Mouse (Mus musculus): ENCODE data around the gene Def8. TPM values are rescaled to one million over a fixed set of nuclear protein-coding genes. Genes with fewer than 3 reads are reported as not detected.
A peak's percentile ranks its signal among the peaks of the same experiment; 100 is the strongest.

The Def8 gene
- total and polyA plus RNA-seq, 2 experiments from 2014 or later = 30.9 to 91.5 TPM

DNA sequence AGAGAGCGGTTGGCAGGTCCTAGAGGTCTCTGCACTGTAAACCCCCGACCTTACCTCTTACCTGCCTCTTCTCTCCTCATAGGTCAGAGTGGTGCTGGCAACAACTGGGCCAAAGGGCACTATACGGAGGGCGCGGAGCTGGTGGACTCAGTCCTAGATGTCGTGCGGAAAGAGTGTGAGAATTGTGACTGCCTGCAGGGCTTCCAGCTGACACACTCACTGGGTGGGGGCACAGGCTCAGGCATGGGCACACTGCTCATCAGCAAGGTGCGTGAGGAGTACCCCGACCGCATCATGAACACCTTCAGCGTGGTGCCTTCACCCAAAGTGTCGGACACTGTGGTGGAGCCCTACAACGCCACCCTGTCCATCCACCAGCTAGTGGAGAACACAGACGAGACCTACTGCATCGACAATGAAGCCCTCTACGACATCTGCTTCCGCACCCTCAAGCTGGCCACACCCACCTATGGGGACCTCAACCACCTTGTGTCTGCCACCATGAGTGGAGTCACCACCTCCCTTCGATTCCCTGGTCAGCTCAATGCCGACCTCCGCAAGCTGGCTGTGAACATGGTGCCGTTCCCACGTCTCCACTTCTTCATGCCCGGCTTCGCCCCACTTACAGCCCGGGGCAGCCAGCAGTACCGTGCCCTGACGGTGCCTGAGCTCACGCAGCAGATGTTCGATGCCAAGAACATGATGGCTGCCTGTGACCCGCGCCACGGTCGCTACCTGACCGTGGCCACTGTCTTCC is 2.6 kb upstream of the Def8 start:
- no peak for TF ChIP-seq EP300 (IDR thresholded peaks at IDR 0.05; ENCODE audit: low read depth)
- TF ChIP-seq CTCF (IDR thresholded peaks at IDR 0.05; ENCODE audit: low read depth) = no peak
- no peak for ATAC-seq (ENCODE audit: insufficient read depth, low read depth)
- no peak overlapping the region for H3K9ac ChIP-seq (replicated peaks; ENCODE audit: low read depth, low read length)
- H3K27me3 ChIP-seq (ENCODE audit: control insufficient read depth, insufficient read depth, low read length) = 0 out of 2 replicates have a peak, but pooled peaks cover 4% of the 10 kb centered on the region
- no peak overlapping the region for H3K4me2 ChIP-seq (ENCODE audit: low read depth, low read length)
- no peak for DNase-seq (ENCODE audit: low spot score)
- WGBS = 91% methylated on average over 34 of the region's 34 CpGs
- no peaks in the 10 kb centered on the region for H3K36me3 ChIP-seq (replicated peaks; ENCODE audit: control insufficient read depth, insufficient read depth, low read length)
- no peaks in the 10 kb centered on the region for H3K9me3 ChIP-seq (replicated peaks; ENCODE audit: control insufficient read depth, low read length)
- no peaks in the 10 kb centered on the region for H3K4me1 ChIP-seq (ENCODE audit: control insufficient read depth, insufficient read depth)
- H3K4me3 ChIP-seq (ENCODE audit: low read depth, low read length) = no peak overlapping the region
- H3K27ac ChIP-seq (ENCODE audit: low read depth) = no peak overlapping the region

DNA sequence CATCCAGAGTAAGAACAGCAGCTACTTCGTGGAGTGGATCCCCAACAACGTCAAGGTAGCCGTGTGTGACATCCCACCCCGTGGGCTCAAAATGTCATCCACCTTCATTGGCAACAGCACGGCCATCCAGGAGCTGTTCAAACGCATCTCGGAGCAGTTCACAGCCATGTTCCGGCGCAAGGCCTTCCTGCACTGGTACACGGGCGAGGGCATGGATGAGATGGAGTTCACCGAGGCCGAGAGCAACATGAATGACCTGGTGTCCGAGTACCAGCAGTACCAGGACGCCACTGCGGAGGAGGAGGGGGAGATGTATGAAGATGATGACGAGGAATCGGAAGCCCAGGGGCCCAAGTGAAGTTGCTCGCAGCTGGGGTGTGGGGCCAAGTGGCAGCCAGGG is 2.0 kb upstream of the Def8 start:
- 0 out of 2 replicates have a peak, but pooled peaks cover 4% of the 10 kb centered on the region for H3K27me3 ChIP-seq (ENCODE audit: control insufficient read depth, insufficient read depth, low read length)
- no peak overlapping the region for H3K4me3 ChIP-seq (ENCODE audit: low read depth, low read length)
- 79% methylated on average over 19 of the region's 19 CpGs for WGBS

DNA sequence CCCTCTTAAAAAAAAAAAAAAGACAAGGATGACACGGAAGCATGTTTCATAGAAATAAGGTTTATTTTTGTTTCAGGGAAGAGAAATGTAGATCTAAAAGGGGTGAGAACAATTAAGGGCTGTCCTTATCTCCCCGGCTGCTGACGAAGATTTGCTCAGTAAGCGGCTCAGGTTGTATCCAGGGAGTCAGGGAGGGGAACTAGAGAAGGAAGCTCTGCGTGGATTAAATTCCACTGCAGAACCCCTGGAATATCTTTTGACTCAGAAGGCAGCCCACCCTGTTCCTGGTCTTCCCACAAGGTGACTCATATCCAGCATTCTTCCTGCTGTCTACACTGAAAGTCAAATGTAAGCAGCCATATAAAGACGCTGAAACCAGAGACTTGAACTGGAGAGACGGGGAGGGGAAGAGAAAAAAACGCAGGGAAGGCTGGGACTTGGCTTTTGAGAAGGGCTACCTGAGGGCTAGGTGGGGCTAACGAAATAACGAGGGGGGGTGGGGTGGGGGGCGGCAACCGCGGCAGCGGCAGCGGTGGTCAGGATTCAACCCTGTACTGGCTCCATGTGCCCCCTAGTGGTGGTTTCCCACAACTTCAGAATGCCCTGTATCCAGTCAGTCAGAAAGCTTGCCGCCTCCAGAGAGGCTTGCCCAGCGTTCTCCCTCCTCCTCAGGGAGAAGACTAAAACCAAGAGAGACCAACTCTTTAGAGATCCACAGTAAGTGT is 1.1 kb upstream of the Def8 start:
- Histone ChIP-seq H3K27me3 (ENCODE audit: control insufficient read depth, insufficient read depth, low read length) (0 out of 2 replicates have a peak, but pooled peaks cover 4% of the 10 kb centered on the region), H3K4me2 (ENCODE audit: low read depth, low read length) (peak overlapping the region; percentile 54), H3K9ac (replicated peaks; ENCODE audit: low read depth, low read length) (peak overlapping the region; percentile 6; the same call in 1 of the 2 replicates), H3K4me3 (ENCODE audit: low read depth, low read length) (peak overlapping the region; percentile 25), H3K27ac (ENCODE audit: low read depth) (no peak overlapping the region), H3K9me3 (replicated peaks; ENCODE audit: control insufficient read depth, low read length) (peaks cover 10% of the 10 kb centered on the region), H3K4me1 (ENCODE audit: control insufficient read depth, insufficient read depth) (no peaks in the 10 kb centered on the region), H3K36me3 (replicated peaks; ENCODE audit: control insufficient read depth, insufficient read depth, low read length) (no peaks in the 10 kb centered on the region)
- 5% methylated on average over 17 of the region's 17 CpGs for WGBS
- peak; percentile 60 for TF ChIP-seq CTCF (IDR thresholded peaks at IDR 0.05; ENCODE audit: low read depth)
- no peak for TF ChIP-seq EP300 (IDR thresholded peaks at IDR 0.05; ENCODE audit: low read depth)
- ATAC-seq (ENCODE audit: insufficient read depth, low read depth) (peak; percentile 64; the same call in 1 of the 2 replicates), DNase-seq (ENCODE audit: low spot score) (peak; percentile 42)

More for the DNA sequence above, 2.0 kb upstream of the Def8 start:
- no peak for TF ChIP-seq EP300 (IDR thresholded peaks at IDR 0.05; ENCODE audit: low read depth)
- TF ChIP-seq CTCF (IDR thresholded peaks at IDR 0.05; ENCODE audit: low read depth) = no peak
- H3K9ac ChIP-seq (replicated peaks; ENCODE audit: low read depth, low read length) = no peak overlapping the region
- no peak overlapping the region for H3K4me2 ChIP-seq (ENCODE audit: low read depth, low read length)
- no peak for ATAC-seq (ENCODE audit: insufficient read depth, low read depth)
- peaks cover under 1% of the 10 kb centered on the region; the same call in 1 of the 2 replicates for H3K9me3 ChIP-seq (replicated peaks; ENCODE audit: control insufficient read depth, low read length)
- no peak for DNase-seq (ENCODE audit: low spot score)
- H3K36me3 ChIP-seq (replicated peaks; ENCODE audit: control insufficient read depth, insufficient read depth, low read length) = no peaks in the 10 kb centered on the region
- no peak overlapping the region for H3K27ac ChIP-seq (ENCODE audit: low read depth)
- H3K4me1 ChIP-seq (ENCODE audit: control insufficient read depth, insufficient read depth) = no peaks in the 10 kb centered on the region

DNA sequence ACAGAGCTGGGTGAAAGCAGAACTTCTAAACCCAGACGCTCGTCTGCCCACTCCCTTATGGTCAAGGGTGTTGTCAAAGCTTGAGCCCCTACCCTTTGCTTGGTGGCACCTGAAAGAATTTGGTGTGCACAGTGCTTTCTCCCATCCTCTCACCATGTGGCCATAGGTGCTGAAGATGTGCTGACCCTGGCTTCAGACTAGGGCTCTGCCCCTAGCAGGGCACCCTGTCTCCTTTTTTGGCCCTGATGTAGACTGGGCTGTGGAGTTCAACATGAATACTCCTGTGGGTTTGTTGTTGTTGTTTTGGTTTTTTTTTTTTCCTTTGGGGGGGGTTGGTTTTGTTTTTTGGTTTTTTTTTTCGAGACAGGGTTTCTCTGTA is 557 bp upstream of the Def8 start:
- H3K4me3 ChIP-seq (ENCODE audit: low read depth, low read length) = no peak overlapping the region
- no peak for ATAC-seq (ENCODE audit: insufficient read depth, low read depth)
- WGBS = 14% methylated on average over 3 of the region's 3 CpGs

DNA sequence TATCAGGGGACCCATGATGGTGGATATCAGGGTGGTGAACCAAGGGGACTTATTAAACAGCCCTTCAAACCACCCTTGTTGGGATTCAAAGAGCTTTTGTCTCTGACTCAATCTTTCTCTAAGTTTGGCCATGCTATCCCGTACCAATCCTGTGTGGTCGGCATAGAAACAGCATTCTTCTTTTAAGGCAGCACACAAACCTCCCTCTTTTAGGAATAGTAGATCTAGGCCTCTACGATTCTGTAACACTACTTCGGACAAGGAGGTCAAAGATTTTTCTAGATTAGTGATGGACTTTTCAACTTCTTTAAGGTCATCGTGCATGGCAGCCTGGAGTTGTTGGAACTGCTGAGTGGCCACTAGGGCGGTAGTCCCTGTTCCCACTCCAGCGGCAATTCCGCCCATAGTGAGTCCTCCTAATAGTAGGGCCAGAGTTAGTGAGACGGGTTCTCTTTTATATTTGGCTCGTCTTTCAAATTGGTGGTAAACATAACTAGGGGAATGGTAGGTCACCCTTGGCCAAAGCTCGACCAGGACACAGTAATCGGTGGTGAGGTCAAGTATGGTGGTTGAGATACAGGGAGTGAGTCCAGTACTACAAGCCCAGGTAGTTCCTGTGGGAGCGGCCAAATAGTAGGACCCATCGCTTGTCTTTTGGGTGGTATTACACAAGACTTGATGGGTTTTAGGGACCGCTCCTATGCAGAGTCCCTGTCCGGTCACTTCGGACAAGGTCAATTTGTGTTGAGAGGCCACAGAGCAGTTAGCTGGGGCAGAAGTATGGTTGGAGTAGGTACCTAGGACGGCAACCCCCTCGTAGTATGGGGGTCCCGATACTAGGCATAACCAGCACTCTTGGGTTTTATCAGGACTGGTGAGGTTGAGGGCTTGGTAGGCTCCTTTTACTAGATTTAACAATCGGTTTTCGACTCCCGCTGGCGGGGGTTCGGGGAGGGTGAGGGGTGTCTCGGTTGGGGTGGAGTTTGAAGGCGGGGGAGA is 3.5 kb downstream of the Def8 start:
- no peaks in the 10 kb centered on the region for H3K4me1 ChIP-seq (ENCODE audit: control insufficient read depth, insufficient read depth)
- no peaks in the 10 kb centered on the region for H3K27me3 ChIP-seq (ENCODE audit: control insufficient read depth, insufficient read depth, low read length)
- no peak overlapping the region for H3K4me3 ChIP-seq (ENCODE audit: low read depth, low read length)
- H3K9ac ChIP-seq (replicated peaks; ENCODE audit: low read depth, low read length) = no peak overlapping the region
- no peak overlapping the region for H3K27ac ChIP-seq (ENCODE audit: low read depth)
- peaks cover 35% of the 10 kb centered on the region for H3K9me3 ChIP-seq (replicated peaks; ENCODE audit: control insufficient read depth, low read length)
- no peak for ATAC-seq (ENCODE audit: insufficient read depth, low read depth)
- no peak for DNase-seq (ENCODE audit: low spot score)
- no peak for TF ChIP-seq EP300 (IDR thresholded peaks at IDR 0.05; ENCODE audit: low read depth)
- TF ChIP-seq CTCF (IDR thresholded peaks at IDR 0.05; ENCODE audit: low read depth) = no peak
- H3K36me3 ChIP-seq (replicated peaks; ENCODE audit: control insufficient read depth, insufficient read depth, low read length) = no peaks in the 10 kb centered on the region
- 94% methylated on average over 27 of the region's 27 CpGs for WGBS
- no peak overlapping the region for H3K4me2 ChIP-seq (ENCODE audit: low read depth, low read length)

More for the DNA sequence above, 557 bp upstream of the Def8 start:
- Histone ChIP-seq H3K9me3 (replicated peaks; ENCODE audit: control insufficient read depth, low read length) (peaks cover 15% of the 10 kb centered on the region), H3K4me1 (ENCODE audit: control insufficient read depth, insufficient read depth) (no peaks in the 10 kb centered on the region), H3K9ac (replicated peaks; ENCODE audit: low read depth, low read length) (no peak overlapping the region), H3K27ac (ENCODE audit: low read depth) (no peak overlapping the region), H3K27me3 (ENCODE audit: control insufficient read depth, insufficient read depth, low read length) (0 out of 2 replicates have a peak, but pooled peaks cover 4% of the 10 kb centered on the region), H3K36me3 (replicated peaks; ENCODE audit: control insufficient read depth, insufficient read depth, low read length) (no peaks in the 10 kb centered on the region), H3K4me2 (ENCODE audit: low read depth, low read length) (no peak overlapping the region)
- TF ChIP-seq CTCF (IDR thresholded peaks at IDR 0.05; ENCODE audit: low read depth) (no peak), EP300 (IDR thresholded peaks at IDR 0.05; ENCODE audit: low read depth) (no peak)
- no peak for DNase-seq (ENCODE audit: low spot score)
